Mouse (Mus musculus): ENCODE data around the gene Bdh2. TPM values are rescaled to one million over a fixed set of nuclear protein-coding genes. Genes with fewer than 3 reads are reported as not detected.

The Bdh2 gene
- total and polyA plus RNA-seq, 2 experiments from 2014 or later: 2.0 to 6.4 TPM

GRCm38 (mm10) chr3:135251825-135252224 lies 29.2 kb upstream of the Bdh2 start:
- DNase-seq (ENCODE audit: low spot score) (no peak), ATAC-seq (ENCODE audit: low FRiP score) (no peak)
- 90% methylated on average over 6 of the region's 6 CpGs for WGBS
- H3K27me3 ChIP-seq (ENCODE audit: insufficient read depth, low read length): no peaks in the 10 kb centered on the region
- no peak overlapping the region for H3K27ac ChIP-seq (ENCODE audit: low read depth, low read length)
- no peaks in the 10 kb centered on the region for H3K9me3 ChIP-seq (ENCODE audit: low read length)
- TF ChIP-seq CTCF (IDR thresholded peaks at IDR 0.05): no peak
- H3K9ac ChIP-seq (replicated peaks; ENCODE audit: low read length, poor library complexity, severe bottlenecking): no peak overlapping the region
- H3K4me3 ChIP-seq (ENCODE audit: low read depth, low read length): no peak overlapping the region
- H3K4me1 ChIP-seq (ENCODE audit: insufficient read depth, low read length): no peaks in the 10 kb centered on the region
- no peak overlapping the region for H3K4me2 ChIP-seq (ENCODE audit: low read depth, low read length, poor library complexity, severe bottlenecking)
- no peaks in the 10 kb centered on the region for H3K36me3 ChIP-seq (ENCODE audit: insufficient read depth, low read length)

- H3K4me3 ChIP-seq (ENCODE audit: low read depth, low read length): no peak overlapping the region
- ATAC-seq (ENCODE audit: low FRiP score): no peak
- H3K9ac ChIP-seq (replicated peaks; ENCODE audit: low read length, poor library complexity, severe bottlenecking): no peak overlapping the region
Measured at GRCm38 (mm10) chr3:135254784-135255183, 26.2 kb upstream of the Bdh2 start.

GRCm38 (mm10) chr3:135258919-135259318 lies 22.1 kb upstream of the Bdh2 start:
- no peak for DNase-seq (ENCODE audit: low spot score)
- Histone ChIP-seq H3K36me3 (ENCODE audit: insufficient read depth, low read length) (no peaks in the 10 kb centered on the region), H3K27me3 (ENCODE audit: insufficient read depth, low read length) (no peaks in the 10 kb centered on the region), H3K4me2 (ENCODE audit: low read depth, low read length, poor library complexity, severe bottlenecking) (no peak overlapping the region), H3K9ac (replicated peaks; ENCODE audit: low read length, poor library complexity, severe bottlenecking) (no peak overlapping the region), H3K4me3 (ENCODE audit: low read depth, low read length) (no peak overlapping the region), H3K4me1 (ENCODE audit: insufficient read depth, low read length) (no peaks in the 10 kb centered on the region), H3K27ac (ENCODE audit: low read depth, low read length) (no peak overlapping the region), H3K9me3 (ENCODE audit: low read length) (no peaks in the 10 kb centered on the region)
- WGBS: 83% methylated on average over 10 of the region's 10 CpGs
- no peak for ATAC-seq (ENCODE audit: low FRiP score)
- no peak for TF ChIP-seq CTCF (IDR thresholded peaks at IDR 0.05)

More at GRCm38 (mm10) chr3:135254784-135255183, 26.2 kb upstream of the Bdh2 start:
- Histone ChIP-seq H3K4me1 (ENCODE audit: insufficient read depth, low read length) (no peaks in the 10 kb centered on the region), H3K4me2 (ENCODE audit: low read depth, low read length, poor library complexity, severe bottlenecking) (no peak overlapping the region), H3K27me3 (ENCODE audit: insufficient read depth, low read length) (no peaks in the 10 kb centered on the region), H3K9me3 (ENCODE audit: low read length) (no peaks in the 10 kb centered on the region), H3K27ac (ENCODE audit: low read depth, low read length) (no peak overlapping the region), H3K36me3 (ENCODE audit: insufficient read depth, low read length) (no peaks in the 10 kb centered on the region)
- TF ChIP-seq CTCF (IDR thresholded peaks at IDR 0.05): no peak
- no peak for DNase-seq (ENCODE audit: low spot score)

- H3K4me1 ChIP-seq (ENCODE audit: insufficient read depth, low read length): no peaks in the 10 kb centered on the region
- no peaks in the 10 kb centered on the region for H3K27me3 ChIP-seq (ENCODE audit: insufficient read depth, low read length)
- ATAC-seq (ENCODE audit: low FRiP score) (no peak), DNase-seq (ENCODE audit: low spot score) (no peak)
- WGBS: 90% methylated on average over 7 of the region's 7 CpGs
- no peak overlapping the region for H3K27ac ChIP-seq (ENCODE audit: low read depth, low read length)
- no peak for TF ChIP-seq CTCF (IDR thresholded peaks at IDR 0.05)
- no peak overlapping the region for H3K4me2 ChIP-seq (ENCODE audit: low read depth, low read length, poor library complexity, severe bottlenecking)
- H3K9ac ChIP-seq (replicated peaks; ENCODE audit: low read length, poor library complexity, severe bottlenecking): no peak overlapping the region
- no peak overlapping the region for H3K4me3 ChIP-seq (ENCODE audit: low read depth, low read length)
- H3K36me3 ChIP-seq (ENCODE audit: insufficient read depth, low read length): no peaks in the 10 kb centered on the region
- H3K9me3 ChIP-seq (ENCODE audit: low read length): no peaks in the 10 kb centered on the region
Measured at GRCm38 (mm10) chr3:135260233-135260632, 20.8 kb upstream of the Bdh2 start.

GRCm38 (mm10) chr3:135268616-135269015 lies 12.4 kb upstream of the Bdh2 start:
- 89% methylated on average over 5 of the region's 5 CpGs for WGBS
- no peaks in the 10 kb centered on the region for H3K4me1 ChIP-seq (ENCODE audit: insufficient read depth, low read length)
- no peaks in the 10 kb centered on the region for H3K9me3 ChIP-seq (ENCODE audit: low read length)
- TF ChIP-seq CTCF (IDR thresholded peaks at IDR 0.05): no peak
- H3K27me3 ChIP-seq (ENCODE audit: insufficient read depth, low read length): no peaks in the 10 kb centered on the region
- H3K9ac ChIP-seq (replicated peaks; ENCODE audit: low read length, poor library complexity, severe bottlenecking): no peak overlapping the region
- DNase-seq (ENCODE audit: low spot score) (no peak), ATAC-seq (ENCODE audit: low FRiP score) (no peak)
- H3K27ac ChIP-seq (ENCODE audit: low read depth, low read length): no peak overlapping the region
- no peaks in the 10 kb centered on the region for H3K36me3 ChIP-seq (ENCODE audit: insufficient read depth, low read length)
- no peak overlapping the region for H3K4me2 ChIP-seq (ENCODE audit: low read depth, low read length, poor library complexity, severe bottlenecking)
- no peak overlapping the region for H3K4me3 ChIP-seq (ENCODE audit: low read depth, low read length)

GRCm38 (mm10) chr3:135269391-135269990 lies 11.5 kb upstream of the Bdh2 start:
- ATAC-seq (ENCODE audit: low FRiP score) (no peak), DNase-seq (ENCODE audit: low spot score) (no peak)
- Histone ChIP-seq H3K27ac (ENCODE audit: low read depth, low read length) (no peak overlapping the region), H3K4me3 (ENCODE audit: low read depth, low read length) (no peak overlapping the region), H3K4me2 (ENCODE audit: low read depth, low read length, poor library complexity, severe bottlenecking) (no peak overlapping the region), H3K9me3 (ENCODE audit: low read length) (no peaks in the 10 kb centered on the region), H3K4me1 (ENCODE audit: insufficient read depth, low read length) (no peaks in the 10 kb centered on the region), H3K9ac (replicated peaks; ENCODE audit: low read length, poor library complexity, severe bottlenecking) (no peak overlapping the region), H3K27me3 (ENCODE audit: insufficient read depth, low read length) (no peaks in the 10 kb centered on the region), H3K36me3 (ENCODE audit: insufficient read depth, low read length) (no peaks in the 10 kb centered on the region)
- no peak for TF ChIP-seq CTCF (IDR thresholded peaks at IDR 0.05)
- WGBS: 90% methylated on average over 10 of the region's 10 CpGs
